ENCODE assay signal across 9 mouse cellular contexts in the genomic region with DNA sequence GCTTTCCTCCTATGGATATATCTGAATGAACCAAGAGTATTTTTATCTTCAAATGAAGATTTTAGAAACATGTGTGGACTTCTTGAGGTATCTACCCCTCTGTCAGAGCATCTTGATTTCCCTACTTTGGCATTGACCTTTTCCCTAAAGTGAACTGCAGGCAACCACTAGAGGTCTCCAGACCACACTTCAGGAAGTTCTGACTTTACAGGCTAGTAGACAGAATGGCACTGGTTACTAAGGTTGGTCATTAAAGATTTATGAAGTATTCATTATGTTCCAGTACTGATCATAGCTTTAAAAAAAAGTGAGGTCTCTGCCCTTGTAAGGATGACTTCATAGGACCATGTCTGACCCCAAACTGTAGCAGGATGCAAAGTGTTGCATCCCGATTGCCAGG. TPM values are rescaled to one million over a fixed set of nuclear protein-coding genes. Genes with fewer than 3 reads are reported as not detected.
DNase-seq lines count a peak whose midpoint lies in the region; TF ChIP-seq lines count a peak whose summit lies in the region.
"Had no signal": no experiment of that assay in that cellular context is flagged by ENCODE, and none has a peak within 500 bp of the region (broad histone marks: within the 10 kb centered on the region; RNA-seq: fewer than 3 reads in every experiment).

No protein-coding gene starts in this region.

- TF ChIP-seq CTCF in gastrocnemius, adult 2 months (IDR thresholded peaks at IDR 0.05) = peak; percentile 69
- peak; percentile 40; the same call in 1 of the 2 replicates for TF ChIP-seq CTCF in brain, embryonic 14.5 days (IDR thresholded peaks at IDR 0.05; ENCODE audit: borderline replicate concordance, extremely low read depth, insufficient read depth, insufficient read length)

- no peak for TF ChIP-seq POLR2A in brain, embryonic 14.5 days (IDR thresholded peaks at IDR 0.05; ENCODE audit: borderline replicate concordance, extremely low read depth, insufficient read depth, insufficient read length, poor library complexity, severe bottlenecking)

- DNase-seq in gastrocnemius, adult 2 months = no peak
- DNase-seq in gastrocnemius, postnatal 25 days = no peak
- peak; percentile 16 for DNase-seq in lung, postnatal 14 days
- no peak for DNase-seq in lung, postnatal 4 days
- peak; percentile 31 for DNase-seq in brain, embryonic 14.5 days (ENCODE audit: low read depth)
- DNase-seq in mesoderm, embryonic 11.5 days (ENCODE audit: low read depth, low spot score) = peak; percentile 8
- no peak for DNase-seq in spleen, postnatal 36 days (ENCODE audit: low spot score in 2 of 2)
- no peak for DNase-seq in gastrocnemius, adult 18-20 months (ENCODE audit: low spot score)

- H3K27ac ChIP-seq in gastrocnemius, adult 2 months = no peak overlapping the region

- H3K4me3 ChIP-seq in gastrocnemius, adult 2 months = no peak overlapping the region
- H3K4me3 ChIP-seq: megakaryocyte, embryonic 14.5 days had no signal

- intact Hi-C loops in gastrocnemius, adult 2 months (cut with DNase I) = loop anchor here (5.0 to 10.0 kb wide), 2 partner anchors 36 to 226 kb away; no protein-coding TSS in a partner anchor

RNA-seq across cellular contexts. Expression of a gene that starts 46.0 kb away (rescaled TPM):
- total RNA-seq in gastrocnemius, adult 2 months (2021) = 10 to 100 TPM; 15.0 to 16.1 TPM
- 10 to 100 TPM; 14.6 to 19.2 TPM for total RNA-seq in gastrocnemius, postnatal 25 days (2021)
- 6.5 and 7.2 TPM in 2 replicates for polyA plus RNA-seq in brain, embryonic 14.5 days (2012; rRNA removed)
- total RNA-seq in gastrocnemius, adult 18-20 months (2021) = 10 to 100 TPM; 11.1 to 15.5 TPM

RNA-seq across cellular contexts. Expression of a gene that starts 58.2 kb away (rescaled TPM):
- under 1 TPM in 1 of 2 experiments, not detected in 1; 0.20 TPM for total RNA-seq in gastrocnemius, adult 2 months (2021)
- not detected for total RNA-seq in gastrocnemius, postnatal 25 days (2021)
- polyA plus RNA-seq in brain, embryonic 14.5 days (2012; rRNA removed) = 0.21 and 0.63 TPM in 2 replicates
- total RNA-seq in gastrocnemius, adult 18-20 months (2021) = not detected

Comparison
In these comparisons a context has a peak if more than half of its experiments do, and no peak if none do; other contexts are left out.
1. DNase-seq: peak in lung, postnatal 14 days (single experiment), brain, embryonic 14.5 days (single experiment) and mesoderm, embryonic 11.5 days (single experiment); none in gastrocnemius, adult 2 months (single experiment), gastrocnemius, postnatal 25 days (single experiment), lung, postnatal 4 days (0 of 2), spleen, postnatal 36 days (0 of 2) and gastrocnemius, adult 18-20 months (single experiment).